Mouse (Mus musculus) brain, embryonic 14.5 days (tissue): ENCODE data around the gene Ndufa8.

Experiments used
- CTCF ChIP-seq: fragments of 200-500 bp; IDR thresholded peaks from 2 replicates; pipeline ENCODE4 v1.5.1; 2012; ENCODE audit warnings: inconsistent platforms, mild to moderate bottlenecking, moderate library complexity, borderline replicate concordance; ENCODE audit not compliant: insufficient read depth, insufficient read length; ENCODE audit errors: extremely low read depth
- POLR2A ChIP-seq: fragments of 200-500 bp; IDR thresholded peaks from 2 replicates; pipeline ENCODE4 v1.6.1; 2012; ENCODE audit warnings: mild to moderate bottlenecking, inconsistent platforms, borderline replicate concordance; ENCODE audit not compliant: poor library complexity, insufficient read depth, insufficient read length, severe bottlenecking; ENCODE audit errors: extremely low read depth

DNA sequence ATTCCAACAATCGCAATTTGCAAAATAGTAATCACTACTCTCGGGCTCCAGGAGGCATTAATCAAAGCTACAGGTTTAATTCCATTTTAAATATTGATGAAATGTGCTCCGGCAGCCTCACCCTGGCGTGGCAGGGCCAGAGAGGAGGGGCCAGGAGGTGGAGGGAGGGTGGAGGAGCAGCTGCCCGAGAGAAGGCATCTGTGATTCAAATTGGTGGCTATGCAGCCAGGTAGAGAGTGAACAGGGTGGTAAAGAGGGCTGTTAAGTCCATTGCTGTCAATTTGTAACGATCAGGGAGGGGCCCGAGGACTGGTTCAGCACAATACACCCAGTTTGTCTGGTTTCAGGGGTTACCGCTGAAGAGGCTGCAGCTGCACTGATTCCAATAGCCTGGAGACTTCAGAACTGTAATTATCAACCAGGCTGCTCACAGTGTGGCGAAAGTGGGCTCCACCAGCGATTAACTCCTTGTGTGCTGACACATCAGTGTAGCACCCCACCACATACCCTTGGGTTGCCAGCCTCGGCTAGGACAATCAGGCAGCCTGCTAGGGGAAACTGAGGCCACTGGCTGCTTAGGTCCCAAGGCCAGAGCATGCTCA, 28.1 kb upstream of the Ndufa8 start:
- TF ChIP-seq CTCF: no peak
- no peak for TF ChIP-seq POLR2A
